Mouse (Mus musculus) urinary bladder, postnatal 25 days (tissue): ENCODE results near the gene Mbd3.
"Not testable (repeated sequence)": the region's sequence is repeated elsewhere in the genome, so short reads cannot be mapped to it uniquely, and the experiment has no call there.

Source experiments
- DNase-seq: peaks from one replicate; pipeline ENCODE4 v3.0.0; 2022; ENCODE audit warnings: low spot score

Gene Mbd3

DNA sequence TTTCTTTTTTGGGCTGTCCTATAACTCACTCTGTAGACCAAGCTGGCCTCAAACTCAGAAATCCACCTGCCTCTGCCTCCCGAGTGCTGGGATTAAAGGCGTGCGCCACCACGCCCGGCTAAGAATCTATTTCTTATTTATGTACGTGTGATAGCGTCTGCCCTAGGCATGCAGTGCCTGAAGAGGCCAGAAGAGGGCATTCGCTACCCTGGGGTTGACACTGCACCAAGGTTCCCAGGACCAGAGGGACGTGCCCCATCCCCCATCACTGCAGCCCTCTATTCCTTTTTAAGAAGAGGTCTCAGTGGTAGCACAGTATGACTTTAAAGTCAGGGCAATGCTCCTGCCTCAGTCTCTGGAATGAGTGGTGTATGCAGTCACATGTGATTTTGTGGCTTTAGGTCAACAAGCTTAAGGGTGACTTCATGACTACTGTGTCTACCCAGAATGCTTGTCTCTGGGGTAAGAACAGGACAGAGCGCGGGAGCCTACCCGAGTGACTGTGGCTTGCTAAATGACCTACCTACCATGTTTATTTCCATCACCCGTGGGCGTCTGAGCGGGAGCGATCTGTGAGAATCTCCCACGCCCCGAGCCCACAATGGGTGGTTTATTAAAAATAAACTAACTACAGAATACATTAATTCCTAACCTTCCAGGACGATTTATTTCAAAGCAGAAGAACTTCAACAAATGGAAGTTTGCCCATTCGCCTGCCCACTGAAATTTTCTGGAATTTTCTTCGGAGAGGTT lies 29.2 kb downstream of the Mbd3 start:
- DNase-seq: no peak

DNA sequence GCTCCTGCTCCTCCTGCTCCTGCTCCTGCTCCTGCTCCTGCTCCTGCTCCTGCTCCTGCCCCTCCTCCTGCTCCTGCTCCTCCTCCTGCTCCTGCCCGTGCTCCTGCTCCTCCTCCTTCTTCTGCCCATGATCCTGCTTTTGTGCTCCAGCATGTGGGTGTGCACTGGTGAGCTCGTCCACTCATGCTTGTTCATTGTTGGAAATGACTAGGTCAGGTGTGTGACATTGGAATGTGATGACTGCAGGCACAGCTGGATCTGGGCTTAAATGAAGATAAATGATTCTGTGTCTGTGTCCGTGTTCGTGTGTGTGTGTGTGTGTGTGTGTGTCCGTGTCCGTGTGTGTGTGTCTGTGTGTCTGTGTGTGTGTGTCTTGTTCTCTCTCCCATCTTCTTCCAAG lies 31.0 kb downstream of the Mbd3 start:
- DNase-seq: no peak

DNA sequence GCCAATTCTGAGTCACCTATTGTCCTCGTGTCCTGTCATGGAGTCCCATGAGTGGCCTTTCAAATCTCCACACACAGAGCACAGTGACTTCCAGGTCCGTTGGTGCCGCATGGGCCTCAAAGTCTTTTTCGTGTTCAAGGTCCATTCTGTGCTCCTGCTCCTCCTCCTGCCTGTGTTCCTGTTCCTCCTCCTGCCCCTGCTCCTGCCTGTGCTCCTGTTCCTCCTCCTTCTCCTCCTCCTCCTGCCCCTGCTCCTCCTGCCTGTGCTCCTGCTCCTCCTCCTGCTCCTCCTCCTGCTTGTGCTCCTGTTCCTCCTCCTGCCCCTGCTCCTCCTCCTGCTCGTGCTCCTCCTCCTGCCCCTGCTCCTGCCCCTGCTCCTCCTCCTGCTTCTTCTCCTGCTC lies 31.4 kb downstream of the Mbd3 start:
- no peak for DNase-seq

DNA sequence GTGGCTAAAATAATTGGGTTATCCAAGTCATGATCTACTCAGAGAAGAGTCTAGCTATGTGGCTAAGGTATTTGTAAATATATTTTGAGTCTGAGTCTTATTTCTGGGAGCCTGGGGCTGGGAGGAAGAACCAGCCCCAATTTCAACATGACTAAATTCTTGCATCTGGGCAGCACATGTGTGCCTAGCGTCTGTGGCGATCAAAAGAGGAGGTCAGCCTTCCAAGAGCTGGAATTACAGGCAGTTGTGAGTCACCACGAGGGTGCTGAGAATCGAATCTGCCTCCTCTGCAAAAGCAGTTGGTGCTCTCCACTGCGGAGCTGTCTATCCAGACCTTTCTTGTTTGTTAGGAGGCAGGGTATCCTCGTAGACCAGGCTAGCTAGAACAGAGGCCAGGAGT lies 33.6 kb downstream of the Mbd3 start:
- no peak for DNase-seq

DNA sequence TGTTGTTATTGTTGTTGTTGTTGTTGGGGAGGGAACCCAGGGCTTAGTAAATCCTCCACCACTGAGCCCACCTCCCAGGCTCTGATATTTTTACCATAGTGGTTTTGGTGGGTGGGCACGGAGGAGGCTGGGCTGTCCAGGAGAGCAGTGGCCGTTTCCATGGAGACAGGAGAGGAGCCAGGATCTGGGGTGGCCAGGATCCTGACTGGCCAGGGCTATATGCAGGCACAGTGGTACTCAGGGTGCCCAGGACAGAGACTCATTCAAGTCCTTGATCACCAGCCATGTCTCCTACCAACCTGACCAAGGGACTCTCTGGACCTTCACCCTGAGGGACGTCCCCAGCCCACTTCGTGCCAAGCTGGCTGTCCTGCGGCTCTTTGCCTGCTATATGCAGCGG lies 35.6 kb downstream of the Mbd3 start:
- no peak for DNase-seq

DNA sequence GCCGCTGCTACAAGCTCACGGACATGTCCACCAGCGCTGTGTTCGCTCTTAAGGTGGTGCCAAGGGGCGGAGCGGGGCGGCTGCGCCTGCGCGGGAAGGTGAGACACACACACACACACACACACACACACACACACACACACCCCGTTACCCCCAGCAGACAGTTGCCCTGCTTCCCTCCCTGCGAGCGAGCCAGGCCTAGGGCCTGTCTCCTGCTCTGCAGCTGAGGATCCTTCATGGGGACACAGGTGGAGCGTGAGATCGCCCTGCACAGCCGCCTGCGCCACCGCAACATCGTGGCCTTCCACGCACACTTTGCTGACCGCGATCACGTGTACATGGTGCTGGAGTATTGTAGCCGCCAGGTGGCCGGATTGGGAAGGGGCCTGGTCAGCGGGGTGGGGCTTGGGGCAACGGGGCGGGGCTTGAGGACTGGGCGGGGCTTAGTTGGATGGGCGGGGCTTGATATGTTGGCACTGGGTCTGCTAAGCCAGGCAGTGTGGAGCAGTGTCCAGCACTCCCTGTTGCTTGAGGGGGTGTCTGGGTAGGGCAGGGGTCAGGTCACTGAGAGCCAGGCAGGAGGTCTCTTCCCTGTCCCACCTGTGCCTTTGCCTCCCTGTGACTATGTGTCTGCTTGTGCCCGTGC lies 41.2 kb downstream of the Mbd3 start:
- peak; percentile 51 for DNase-seq

DNA sequence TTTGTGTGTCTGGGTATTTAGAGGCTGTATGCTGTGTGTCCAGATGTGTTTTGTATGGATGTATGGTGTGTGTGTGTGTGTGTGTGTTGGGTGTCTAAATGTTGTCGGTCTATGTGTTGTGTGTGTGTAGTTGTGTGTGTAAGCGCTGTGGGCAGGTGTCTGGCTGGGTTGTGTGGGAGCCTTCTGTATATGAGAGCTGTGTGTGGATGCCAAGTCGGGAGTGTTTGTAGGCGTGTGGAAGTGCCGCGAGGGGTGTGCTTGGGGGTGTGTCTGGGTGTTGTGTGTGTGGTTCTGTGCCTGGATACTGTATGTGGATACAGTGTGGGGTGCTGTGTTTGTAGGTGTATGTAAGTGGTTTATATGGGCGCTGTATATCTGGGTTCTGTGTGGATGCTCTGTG lies 42.0 kb downstream of the Mbd3 start:
- DNase-seq: no peak

DNA sequence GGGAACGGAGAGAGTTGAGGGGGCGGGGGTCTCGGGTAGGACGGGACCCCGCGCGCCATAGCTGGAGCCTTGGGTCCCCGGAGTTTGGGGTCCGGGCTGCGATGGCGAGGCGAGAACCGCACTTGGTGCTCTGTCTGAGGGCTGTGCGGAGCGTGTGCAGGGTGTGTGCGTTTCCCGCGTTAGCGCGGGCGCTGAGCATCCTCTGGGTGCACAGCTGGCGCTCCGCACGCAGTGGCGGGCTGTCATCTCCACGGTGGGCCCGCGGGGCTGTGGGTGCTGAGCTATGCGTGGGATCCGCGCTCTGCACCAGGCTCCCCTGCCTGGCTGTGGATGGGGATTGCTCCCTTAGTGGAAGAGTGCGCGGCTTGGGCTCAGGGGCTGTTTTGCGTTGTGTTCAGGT lies 42.6 kb downstream of the Mbd3 start:
- no peak for DNase-seq

DNA sequence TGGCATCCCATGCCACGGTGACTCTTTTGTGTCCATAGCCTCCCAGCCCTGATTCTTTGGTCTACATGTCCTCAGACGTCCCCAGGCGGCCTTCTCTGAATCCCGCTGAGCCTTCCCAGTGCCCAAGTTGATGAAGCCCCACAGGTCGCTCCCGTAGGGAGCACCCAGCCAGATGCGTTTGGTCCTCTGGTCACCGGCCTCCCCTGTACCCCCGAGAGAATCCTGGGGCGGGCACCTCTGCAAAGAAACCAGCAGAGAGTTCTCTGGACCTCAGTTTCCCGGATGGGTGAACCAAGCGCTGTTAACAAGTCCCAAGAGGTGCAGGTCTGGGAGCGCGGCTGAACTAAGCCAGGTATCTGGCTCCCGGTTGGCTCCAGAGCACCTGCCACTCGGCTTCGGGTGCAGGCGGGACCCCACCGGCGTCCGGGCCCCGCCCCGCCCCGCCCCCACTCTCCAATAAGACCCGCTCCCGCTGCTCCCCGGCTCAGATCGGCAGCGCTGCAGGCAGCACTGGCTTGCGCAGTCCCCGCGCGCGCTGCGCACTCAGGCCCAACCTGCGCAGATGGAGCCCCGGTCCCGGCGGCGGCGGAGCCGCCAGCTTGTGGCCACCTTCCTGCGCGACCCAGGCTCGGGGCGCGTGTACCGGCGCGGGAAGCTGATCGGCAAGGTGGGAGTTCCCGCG lies 43.2 kb downstream of the Mbd3 start, which contains the start of gene Plk5:
Plk5 (plus strand) TSS at position 459 of the 682 bp plus-strand sequence.
- no peak for DNase-seq

DNA sequence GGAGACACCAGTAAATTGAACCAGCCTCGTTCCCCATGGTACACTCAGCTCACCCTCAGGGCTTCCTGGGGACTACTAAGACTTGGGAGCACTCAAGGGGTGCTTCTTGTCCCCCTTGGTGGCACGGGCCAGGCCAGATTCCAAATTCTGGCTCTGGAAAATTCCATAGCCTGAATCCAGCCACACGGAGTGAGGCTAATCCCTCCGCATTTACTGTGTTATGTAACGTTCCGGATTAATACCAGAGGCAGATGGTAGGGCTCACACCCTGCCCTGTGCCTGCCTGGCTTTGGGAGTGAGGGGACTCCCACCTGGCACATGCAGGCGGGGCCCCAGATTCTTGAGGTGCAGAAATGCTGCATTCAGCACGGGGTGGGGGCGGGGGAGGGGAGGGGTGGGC lies 43.9 kb downstream of the Mbd3 start:
- no peak for DNase-seq

DNA sequence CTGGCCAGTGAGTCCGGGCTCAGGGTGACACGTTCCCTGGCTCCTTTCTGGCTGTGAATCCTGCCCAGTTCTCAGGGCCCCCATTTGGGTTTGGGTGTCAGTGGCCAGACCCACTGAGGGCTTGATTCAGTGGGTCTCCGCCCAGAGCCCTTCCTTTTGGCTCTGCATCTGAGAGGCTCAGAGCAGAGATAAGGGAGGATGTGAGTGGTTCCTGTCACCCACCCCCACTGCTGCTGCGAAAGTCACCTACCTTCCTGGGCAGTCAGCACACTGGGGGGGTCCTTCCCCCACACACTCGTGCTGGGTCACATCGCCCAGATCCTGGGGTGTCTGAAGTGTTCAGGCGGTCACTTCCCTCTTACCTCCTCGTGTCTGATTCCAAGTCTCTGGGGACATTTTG lies 46.6 kb downstream of the Mbd3 start:
- DNase-seq: no peak

DNA sequence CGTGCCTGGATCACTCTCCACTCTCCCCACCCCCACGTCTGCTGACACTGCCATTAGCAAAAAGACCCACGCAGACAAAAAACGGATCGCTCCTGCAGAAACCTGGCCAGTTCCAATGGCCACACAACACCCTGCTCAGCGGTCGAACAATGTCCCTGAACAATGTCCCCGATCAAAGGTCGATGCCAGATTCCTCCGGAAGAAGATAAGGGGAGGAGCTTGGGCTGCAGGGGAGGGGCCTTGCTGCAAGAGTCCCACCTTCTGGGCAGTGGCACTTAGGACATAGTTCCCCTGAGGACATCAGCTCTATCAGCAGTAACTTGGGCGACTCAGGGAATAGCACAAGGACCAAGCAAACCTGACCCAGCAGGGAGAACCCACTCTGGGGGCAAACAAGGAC lies 47.5 kb downstream of the Mbd3 start:
- DNase-seq: no peak

DNA sequence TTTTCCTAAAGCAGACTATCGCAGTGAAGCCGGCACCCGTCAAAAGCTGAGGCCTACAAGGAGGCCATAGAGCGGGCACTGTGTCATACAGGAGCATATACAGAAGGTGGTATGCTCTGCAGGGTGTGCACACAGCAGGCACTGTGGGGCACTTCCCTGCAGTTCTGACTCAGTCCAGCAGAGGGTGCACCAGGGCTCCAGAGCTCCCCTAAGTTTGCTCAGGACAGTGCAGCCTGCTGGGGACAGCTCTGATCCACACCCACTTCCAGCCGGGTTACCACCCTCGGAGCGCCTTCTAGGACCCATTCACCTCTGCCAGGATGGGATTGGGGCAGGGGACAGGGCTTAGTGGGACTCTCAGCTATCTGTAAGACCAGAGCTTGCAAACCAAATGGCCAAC lies 49.1 kb downstream of the Mbd3 start:
- peak; percentile 89 for DNase-seq

DNA sequence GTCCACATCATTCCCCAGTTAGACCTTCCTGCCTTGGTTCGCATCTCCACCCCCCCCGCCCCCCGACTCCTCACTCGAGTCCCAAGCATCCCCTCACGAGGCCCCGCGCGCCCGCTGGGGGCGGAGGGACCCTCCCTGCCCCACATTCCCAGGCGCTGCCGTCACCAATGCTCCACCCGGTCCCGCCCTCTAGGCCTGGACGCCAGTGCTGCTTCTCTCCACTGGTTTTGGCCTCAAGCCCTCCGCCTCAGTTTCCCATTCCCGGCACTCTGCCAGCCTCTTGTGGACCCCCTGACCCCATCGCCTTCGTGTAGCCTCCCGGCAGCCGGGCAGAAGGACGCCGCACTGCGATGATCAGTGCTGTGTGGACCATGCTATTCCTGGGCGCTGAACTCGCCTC lies 50.4 kb downstream of the Mbd3 start:
- DNase-seq: no peak

DNA sequence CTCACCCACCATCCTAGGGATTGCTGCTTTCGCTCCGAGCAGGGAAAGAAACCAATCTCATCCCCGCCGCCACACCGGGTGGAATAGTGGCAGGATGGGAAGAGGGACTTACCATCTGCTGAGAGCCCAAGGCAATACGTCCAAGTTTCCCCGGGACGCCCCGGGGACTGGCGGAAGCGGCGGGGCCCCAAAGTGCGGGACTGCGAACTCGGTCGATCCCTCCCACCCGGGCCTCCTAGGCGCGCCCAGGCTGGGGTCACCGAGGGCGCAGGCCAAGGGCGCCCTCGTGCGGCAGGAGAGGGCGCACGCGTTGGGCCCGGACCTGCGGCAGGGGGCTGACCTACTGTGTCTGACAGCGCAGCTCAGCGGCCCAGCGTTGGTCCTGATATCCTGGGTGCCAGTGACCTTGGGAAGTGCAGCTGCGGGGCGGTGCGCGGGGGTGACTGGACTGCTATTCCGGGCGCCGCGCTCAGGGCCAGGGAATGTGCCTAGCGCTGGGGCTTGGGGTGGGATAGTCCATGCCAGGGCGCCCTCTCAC lies 51.0 kb downstream of the Mbd3 start, which contains the start of gene Adamtsl5:
Adamtsl5 (minus strand) TSS at position 169 of the 538 bp plus-strand sequence.
- peak; percentile 69 for DNase-seq

DNA sequence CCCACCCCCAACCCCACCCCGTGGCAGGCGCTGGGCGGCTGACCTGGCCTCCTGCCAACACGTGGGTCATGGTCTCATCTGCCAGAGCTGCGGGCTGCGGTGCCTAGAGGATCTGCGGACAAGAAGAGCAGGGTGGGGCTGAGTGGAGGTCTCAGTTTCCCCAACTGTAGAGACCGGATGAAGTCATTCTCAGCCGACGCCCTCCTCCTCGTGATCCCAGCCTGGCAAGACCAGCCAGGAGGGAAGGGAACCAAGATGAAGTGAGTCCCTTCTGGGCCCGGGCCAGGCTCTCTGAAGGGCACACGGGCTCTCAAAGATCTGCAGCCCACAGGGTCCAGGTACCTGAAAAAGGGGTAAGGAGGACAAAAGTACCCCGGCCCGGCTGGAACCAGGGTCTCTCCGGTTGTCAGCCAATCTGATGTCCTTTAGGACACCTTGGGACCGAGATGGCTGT lies 51.8 kb downstream of the Mbd3 start:
- no peak for DNase-seq

DNA sequence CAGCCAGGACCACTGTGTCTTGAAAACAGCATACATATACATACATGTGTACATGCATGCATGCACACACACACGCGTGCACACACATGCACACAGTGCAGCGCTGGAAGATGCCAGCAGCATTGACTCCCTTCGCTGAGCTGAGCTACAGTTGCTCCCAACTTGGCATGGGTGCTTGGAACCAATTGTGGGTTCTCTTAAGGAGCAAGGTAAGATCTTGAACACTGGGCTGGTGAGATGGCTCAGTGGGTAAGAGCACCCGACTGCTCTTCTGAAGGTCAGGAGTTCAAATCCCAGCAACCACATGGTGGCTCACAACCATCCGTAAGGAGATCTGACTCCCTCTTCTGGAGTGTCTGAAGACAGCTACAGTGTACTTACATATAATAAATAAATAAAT lies 53.4 kb downstream of the Mbd3 start:
- not testable (repeated sequence) for DNase-seq

DNA sequence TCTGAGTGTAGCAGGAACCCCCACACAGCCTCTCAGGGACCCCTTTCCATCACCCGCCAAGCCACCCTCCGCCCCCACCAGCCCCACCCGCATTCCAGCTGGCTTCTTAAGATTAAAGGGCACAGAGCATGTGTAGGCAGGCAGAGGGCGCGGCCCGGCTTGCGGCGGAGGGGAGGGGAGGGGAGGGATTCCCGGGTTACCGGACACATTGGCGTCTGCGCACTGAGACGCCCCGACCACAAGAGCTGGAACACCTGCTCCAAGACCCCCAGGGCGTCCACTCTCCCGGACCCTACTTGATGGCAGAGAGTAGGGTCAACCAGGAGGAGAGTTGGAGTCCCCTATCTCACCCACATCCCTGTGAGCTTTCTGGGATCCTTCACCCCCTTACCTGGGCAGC lies 54.2 kb downstream of the Mbd3 start:
- DNase-seq: peak; percentile 65

DNA sequence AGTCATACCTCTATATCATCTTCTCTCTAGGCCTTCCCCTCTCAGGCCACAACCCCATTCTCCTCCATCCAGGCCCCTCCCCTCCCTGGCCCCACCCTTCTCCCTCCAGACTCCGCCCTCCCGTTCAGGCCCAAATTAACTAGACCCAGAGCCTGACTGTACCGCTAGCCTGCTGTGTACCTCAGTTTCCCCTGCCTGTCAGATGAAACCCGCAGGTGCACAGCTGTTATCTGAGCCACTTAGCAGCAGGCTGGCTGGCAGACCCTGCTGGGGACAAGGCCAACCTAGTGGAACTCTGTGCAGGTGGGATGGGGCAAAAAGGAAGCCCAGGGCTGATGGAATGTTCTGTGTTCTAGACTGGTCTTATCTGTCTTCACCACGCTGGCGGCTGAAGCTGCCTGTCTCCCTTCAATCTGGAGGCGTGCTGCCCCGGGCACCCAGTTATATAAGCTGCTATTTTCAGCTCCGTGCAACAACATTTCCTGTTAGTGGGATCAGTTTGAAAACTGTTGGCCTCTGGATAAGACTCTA lies 55.2 kb downstream of the Mbd3 start:
- no peak for DNase-seq

DNA sequence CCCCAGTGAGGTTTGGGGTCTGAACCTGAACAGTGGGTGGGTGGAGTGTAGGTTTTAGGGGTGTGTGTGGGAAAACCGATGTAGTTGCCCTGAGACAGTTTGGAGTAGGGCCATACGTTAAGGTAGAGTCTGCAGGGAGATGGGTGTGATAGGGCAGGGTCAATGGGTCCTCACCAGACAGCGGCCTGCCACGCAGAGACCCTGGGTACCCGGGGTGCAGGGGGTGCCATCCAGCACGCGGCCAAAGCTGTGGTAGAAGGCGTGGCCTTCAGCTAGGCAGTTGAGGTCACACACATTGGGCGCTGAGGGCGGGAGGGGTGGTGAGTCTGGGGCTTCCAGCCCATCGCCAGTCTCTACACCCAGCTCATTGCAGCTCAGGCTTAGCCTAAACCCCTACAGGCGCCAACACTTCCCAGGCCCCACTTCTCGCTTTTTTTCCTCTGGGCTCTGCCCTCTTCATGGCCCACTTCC lies 55.9 kb downstream of the Mbd3 start:
- no peak for DNase-seq

DNA sequence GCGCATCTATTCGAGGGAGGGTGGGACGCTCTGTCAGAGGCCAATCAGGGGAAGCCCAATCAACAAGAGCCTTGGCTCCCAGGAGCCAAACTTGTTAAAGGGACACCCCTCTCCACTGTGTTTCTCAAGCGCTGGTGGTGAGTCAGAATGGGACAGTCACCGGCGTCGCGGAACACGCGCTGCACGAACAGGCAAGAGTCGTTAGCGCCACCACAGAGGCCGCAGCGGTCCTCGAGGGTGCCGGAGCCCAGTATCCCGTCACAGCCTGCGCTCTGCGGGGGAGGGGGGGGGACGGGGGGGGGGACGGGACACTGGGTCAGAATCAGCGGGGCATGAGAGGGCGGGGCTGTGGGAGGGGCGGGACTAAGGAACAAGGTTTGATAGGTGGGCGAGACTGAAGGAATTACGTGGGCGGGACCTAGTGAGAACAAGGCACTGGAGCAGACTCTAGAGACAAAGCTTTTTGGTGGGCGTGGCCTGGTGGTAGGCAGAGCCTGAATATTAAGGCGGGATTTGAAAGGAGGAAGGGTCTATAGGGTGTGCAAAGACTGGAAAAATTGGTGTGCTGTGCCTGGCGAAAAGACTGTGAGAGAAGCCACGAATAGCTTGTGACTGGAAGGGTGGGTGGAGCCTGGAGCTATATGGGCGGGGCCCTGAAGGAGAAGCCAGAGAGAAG lies 56.5 kb downstream of the Mbd3 start:
- DNase-seq: no peak
